Mouse (Mus musculus): ENCODE measurements around the gene Dok3. TPM values are rescaled to one million over a fixed set of nuclear protein-coding genes. Genes with fewer than 3 reads are reported as not detected.

Dok3 gene
- polyA plus RNA-seq, 1 experiment from 2014 or later: 9.6 TPM

DNA sequence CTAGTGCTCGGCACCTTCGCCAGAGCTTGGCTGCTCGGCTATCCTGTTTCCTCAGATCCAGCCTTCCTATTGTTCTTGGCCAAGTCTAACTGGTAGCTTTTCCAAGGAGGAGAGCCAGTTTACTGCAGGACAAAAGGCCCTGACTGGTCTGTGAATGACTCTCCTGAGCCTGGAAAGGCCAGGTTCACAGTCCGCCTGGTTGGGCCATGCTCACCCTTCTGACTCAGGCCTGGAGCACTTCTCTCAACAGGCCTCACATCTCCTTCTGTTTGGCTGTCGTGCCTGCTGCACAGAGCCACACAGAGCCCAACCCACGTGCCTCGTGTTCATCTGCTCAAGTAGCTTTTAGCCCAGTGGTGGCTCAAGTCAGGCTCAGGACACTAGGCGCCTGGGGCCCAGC is 6.4 kb downstream of the Dok3 start:
- Histone ChIP-seq H3K4me3 (replicated peaks) (no peak overlapping the region), H3K27me3 (no peaks in the 10 kb centered on the region), H3K4me1 (replicated peaks) (peaks cover 26% of the 10 kb centered on the region), H3K4me2 (no peak overlapping the region), H3K36me3 (replicated peaks) (0 out of 2 replicates have a peak, but pooled peaks cover 4% of the 10 kb centered on the region), H3K9me3 (replicated peaks) (no peaks in the 10 kb centered on the region), H3K9ac (no peak overlapping the region), H3K27ac (replicated peaks) (no peak overlapping the region)
- 59% methylated on average over 8 of the region's 8 CpGs for WGBS (ENCODE audit: insufficient replicate concordance)
- no peak for ATAC-seq (ENCODE audit: insufficient read depth)

DNA sequence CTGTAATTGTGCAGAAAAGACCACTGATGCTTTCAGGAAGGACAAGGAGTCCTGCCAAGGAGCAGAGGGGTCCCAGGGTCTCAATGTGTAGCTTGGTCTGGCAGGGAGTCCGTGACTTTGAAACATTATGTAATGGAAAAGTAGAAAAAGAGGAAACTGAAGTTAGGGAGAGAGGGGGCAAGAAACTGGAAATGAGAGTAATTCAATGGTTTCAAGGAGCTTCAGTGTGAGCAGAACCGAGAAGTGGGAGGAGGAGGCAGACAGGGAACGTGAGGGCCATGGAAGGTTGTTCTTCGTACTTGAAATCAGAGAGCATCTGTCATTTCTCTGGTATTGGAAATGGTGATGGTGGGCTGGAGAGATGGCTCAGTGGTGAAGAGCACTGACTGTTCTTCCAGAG is 9.5 kb downstream of the Dok3 start:
- peaks cover 14% of the 10 kb centered on the region; the same call in 1 of the 2 replicates for H3K4me1 ChIP-seq (replicated peaks)
- no peak overlapping the region for H3K4me3 ChIP-seq (replicated peaks)
- H3K9ac ChIP-seq: no peak overlapping the region
- H3K27me3 ChIP-seq: peaks cover 10% of the 10 kb centered on the region
- 40% methylated on average over 4 of the region's 4 CpGs for WGBS (ENCODE audit: insufficient replicate concordance)
- ATAC-seq (ENCODE audit: insufficient read depth): no peak
- no peak overlapping the region for H3K27ac ChIP-seq (replicated peaks)
- no peak overlapping the region for H3K4me2 ChIP-seq
- H3K36me3 ChIP-seq (replicated peaks): 0 out of 2 replicates have a peak, but pooled peaks cover 4% of the 10 kb centered on the region
- H3K9me3 ChIP-seq (replicated peaks): no peaks in the 10 kb centered on the region

DNA sequence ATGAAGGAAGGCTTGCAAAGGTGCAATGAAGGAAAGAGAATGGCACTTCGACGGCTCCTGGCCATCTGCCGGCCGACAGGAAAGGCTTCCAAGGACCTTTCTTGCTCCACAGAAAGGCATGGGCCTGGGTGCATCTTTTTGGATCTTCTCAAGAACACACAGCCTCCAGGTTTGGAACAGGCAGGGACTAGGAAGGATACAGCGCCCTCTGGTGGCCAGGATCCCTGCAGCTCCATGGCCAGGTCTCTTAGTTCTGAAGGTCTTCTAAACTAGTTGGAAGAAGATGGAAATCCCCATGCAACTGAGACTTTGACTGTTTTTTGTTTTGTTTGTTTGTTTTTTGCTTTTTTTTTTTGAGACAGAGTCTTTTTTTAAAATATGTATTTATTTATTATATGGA is 12.1 kb downstream of the Dok3 start:
- H3K27me3 ChIP-seq: peaks cover 20% of the 10 kb centered on the region
- 4% methylated on average over 5 of the region's 5 CpGs for WGBS (ENCODE audit: insufficient replicate concordance)
- ATAC-seq (ENCODE audit: insufficient read depth): no peak
- H3K4me1 ChIP-seq (replicated peaks): peaks cover 21% of the 10 kb centered on the region
- H3K9ac ChIP-seq: no peak overlapping the region
- H3K36me3 ChIP-seq (replicated peaks): no peaks in the 10 kb centered on the region
- H3K27ac ChIP-seq (replicated peaks): no peak overlapping the region
- H3K9me3 ChIP-seq (replicated peaks): no peaks in the 10 kb centered on the region
- no peak overlapping the region for H3K4me2 ChIP-seq
- H3K4me3 ChIP-seq (replicated peaks): no peak overlapping the region

DNA sequence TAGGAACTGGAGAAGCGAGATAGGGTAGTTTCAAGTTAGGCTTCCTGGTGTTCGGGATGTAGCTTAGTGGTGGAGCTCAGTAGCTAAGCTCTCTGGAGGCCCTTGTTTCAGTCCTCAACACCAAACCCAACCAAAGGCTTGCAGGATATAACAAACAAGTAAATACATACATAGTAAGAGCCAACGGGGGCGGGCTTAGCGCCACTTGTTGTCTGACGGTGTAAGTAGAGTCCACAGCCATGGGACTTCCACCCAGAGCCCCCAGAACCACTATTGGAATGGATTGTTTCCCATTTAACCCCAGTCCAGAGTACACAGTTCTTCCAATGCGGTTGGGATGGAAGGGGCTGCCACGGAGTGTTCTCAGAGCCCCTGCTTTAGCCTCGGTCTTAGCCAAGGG is 15.3 kb downstream of the Dok3 start:
- Histone ChIP-seq H3K4me2 (peak overlapping the region; percentile 98), H3K9ac (0 out of 2 replicates have a peak overlapping the region, but pooled peaks have one; percentile 72), H3K9me3 (replicated peaks) (no peaks in the 10 kb centered on the region), H3K36me3 (replicated peaks) (0 out of 2 replicates have a peak, but pooled peaks cover 7% of the 10 kb centered on the region), H3K4me1 (replicated peaks) (peaks cover 43% of the 10 kb centered on the region), H3K4me3 (replicated peaks) (peak overlapping the region; percentile 76), H3K27me3 (peaks cover 20% of the 10 kb centered on the region), H3K27ac (replicated peaks) (no peak overlapping the region)
- WGBS (ENCODE audit: insufficient replicate concordance): 27% methylated on average over 9 of the region's 9 CpGs
- ATAC-seq (ENCODE audit: insufficient read depth): no peak

DNA sequence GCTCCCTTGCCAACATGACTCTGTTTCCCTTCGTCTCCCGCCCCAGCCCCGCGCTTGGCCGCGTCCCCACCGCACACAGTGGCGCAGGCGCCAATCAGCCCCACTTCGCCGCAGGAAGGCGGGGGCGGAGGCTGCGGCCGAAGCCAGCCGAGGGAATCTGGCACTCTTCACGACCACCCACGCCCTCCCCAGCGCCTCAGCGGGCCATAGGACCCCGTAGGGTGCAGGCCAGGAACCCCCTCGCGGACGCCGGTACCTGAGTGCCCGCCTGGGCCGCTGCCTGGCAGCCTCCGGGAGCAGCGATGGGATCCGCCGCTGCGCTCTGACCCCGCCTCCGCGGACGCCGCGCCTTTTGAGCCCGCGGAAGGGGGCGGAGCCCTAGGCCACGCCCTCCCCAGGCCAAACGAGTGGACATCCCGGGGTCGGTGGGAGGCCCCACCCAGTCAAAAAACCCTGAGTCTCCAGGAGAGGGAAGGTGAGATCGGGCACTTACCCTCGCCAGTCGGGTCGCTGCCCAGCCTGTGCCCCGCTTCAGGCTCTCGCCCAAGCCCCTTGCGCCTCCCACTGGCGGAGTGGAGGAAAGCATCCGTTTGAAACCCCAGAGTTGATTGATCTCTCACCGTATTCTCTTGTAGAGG is 15.9 kb downstream of the Dok3 start, which contains the start of gene Pdlim7:
TSS of gene Pdlim7 (minus strand) at position 566 of the 638 bp plus-strand sequence.
- Histone ChIP-seq H3K9ac (peak within 1 kb of the TSS; percentile 72), H3K4me2 (peak within 1 kb of the TSS; percentile 98), H3K27me3 (peaks cover 20% of the 10 kb centered on the region), H3K4me1 (replicated peaks) (peaks cover 43% of the 10 kb centered on the region), H3K27ac (replicated peaks) (peak within 1 kb of the TSS; percentile 60), H3K36me3 (replicated peaks) (peaks cover 11% of the 10 kb centered on the region; the same call in 1 of the 2 replicates), H3K9me3 (replicated peaks) (no peaks in the 10 kb centered on the region), H3K4me3 (replicated peaks) (peak within 1 kb of the TSS; percentile 76)
- under 1% methylated on average over 54 of the region's 55 CpGs for WGBS (ENCODE audit: insufficient replicate concordance)
- ATAC-seq (ENCODE audit: insufficient read depth): peak; percentile 58

DNA sequence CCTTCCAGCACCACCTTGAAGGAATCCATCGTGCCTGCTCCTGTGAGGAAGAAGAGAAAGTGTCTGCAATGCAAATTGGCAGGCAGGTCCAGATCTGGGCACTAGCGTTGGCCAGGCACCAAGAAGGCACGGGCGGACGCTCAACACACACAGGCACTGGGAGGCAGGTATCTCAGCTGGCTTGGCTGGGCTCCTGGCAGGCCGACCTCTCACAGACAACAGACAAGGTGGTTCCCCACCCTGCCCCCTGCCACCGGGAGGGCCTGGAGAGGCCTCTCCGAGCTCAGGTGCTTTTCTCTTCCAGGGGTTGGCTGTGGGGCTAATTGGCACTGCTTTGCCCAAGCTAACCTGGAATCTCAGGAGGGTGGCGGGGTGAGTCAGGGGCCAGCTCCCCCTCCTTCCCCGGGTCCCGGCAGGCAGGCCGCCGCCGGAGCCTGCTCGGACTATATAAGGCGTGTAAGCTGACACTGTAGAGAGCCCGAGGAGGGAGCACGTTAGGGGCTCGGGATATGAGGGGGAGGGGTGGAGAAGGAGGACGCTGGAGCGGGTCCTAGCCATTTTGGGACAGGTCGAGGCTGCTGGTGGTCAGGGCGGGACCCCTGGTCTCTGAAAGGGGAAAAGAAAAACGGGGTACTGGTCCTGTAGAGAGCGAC is 16.6 kb downstream of the Dok3 start:
- Histone ChIP-seq H3K27me3 (peaks cover 20% of the 10 kb centered on the region), H3K9ac (peak overlapping the region; percentile 72), H3K36me3 (replicated peaks) (peaks cover 18% of the 10 kb centered on the region; the same call in 1 of the 2 replicates), H3K4me2 (peak overlapping the region; percentile 98), H3K9me3 (replicated peaks) (no peaks in the 10 kb centered on the region), H3K4me1 (replicated peaks) (peaks cover 45% of the 10 kb centered on the region), H3K27ac (replicated peaks) (peak overlapping the region; percentile 60), H3K4me3 (replicated peaks) (peak overlapping the region; percentile 76)
- peak; percentile 28 for ATAC-seq (ENCODE audit: insufficient read depth)
- 6% methylated on average over 25 of the region's 25 CpGs for WGBS (ENCODE audit: insufficient replicate concordance)

DNA sequence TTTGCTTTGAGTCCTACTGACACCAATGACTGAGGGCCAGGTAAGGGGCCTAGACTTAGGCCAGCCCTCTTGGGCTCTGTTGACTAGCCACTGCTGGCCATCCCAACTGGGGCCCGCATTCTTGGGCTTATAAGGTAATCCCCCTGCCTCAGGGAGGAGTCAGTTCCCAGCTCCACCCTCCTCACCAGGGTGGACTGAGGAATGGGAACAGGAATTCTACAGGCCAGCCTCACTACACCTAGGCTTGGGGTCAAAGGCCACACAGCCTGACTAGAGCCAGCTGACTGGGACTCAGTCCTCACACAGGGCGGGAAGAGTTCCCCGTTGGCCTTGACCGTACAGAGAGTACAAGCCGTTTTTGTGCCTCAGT is 17.6 kb downstream of the Dok3 start:
- peaks cover 27% of the 10 kb centered on the region for H3K36me3 ChIP-seq (replicated peaks)
- WGBS (ENCODE audit: insufficient replicate concordance): 23% methylated on average over 5 of the region's 5 CpGs
- H3K4me3 ChIP-seq (replicated peaks): peak overlapping the region; percentile 76
- peak; percentile 16 for ATAC-seq (ENCODE audit: insufficient read depth)
- peaks cover 45% of the 10 kb centered on the region for H3K4me1 ChIP-seq (replicated peaks)
- no peaks in the 10 kb centered on the region for H3K9me3 ChIP-seq (replicated peaks)
- H3K9ac ChIP-seq: 0 out of 2 replicates have a peak overlapping the region, but pooled peaks have one; percentile 28
- H3K4me2 ChIP-seq: peak overlapping the region; percentile 98
- H3K27me3 ChIP-seq: peaks cover 20% of the 10 kb centered on the region
- peak overlapping the region; percentile 60 for H3K27ac ChIP-seq (replicated peaks)

DNA sequence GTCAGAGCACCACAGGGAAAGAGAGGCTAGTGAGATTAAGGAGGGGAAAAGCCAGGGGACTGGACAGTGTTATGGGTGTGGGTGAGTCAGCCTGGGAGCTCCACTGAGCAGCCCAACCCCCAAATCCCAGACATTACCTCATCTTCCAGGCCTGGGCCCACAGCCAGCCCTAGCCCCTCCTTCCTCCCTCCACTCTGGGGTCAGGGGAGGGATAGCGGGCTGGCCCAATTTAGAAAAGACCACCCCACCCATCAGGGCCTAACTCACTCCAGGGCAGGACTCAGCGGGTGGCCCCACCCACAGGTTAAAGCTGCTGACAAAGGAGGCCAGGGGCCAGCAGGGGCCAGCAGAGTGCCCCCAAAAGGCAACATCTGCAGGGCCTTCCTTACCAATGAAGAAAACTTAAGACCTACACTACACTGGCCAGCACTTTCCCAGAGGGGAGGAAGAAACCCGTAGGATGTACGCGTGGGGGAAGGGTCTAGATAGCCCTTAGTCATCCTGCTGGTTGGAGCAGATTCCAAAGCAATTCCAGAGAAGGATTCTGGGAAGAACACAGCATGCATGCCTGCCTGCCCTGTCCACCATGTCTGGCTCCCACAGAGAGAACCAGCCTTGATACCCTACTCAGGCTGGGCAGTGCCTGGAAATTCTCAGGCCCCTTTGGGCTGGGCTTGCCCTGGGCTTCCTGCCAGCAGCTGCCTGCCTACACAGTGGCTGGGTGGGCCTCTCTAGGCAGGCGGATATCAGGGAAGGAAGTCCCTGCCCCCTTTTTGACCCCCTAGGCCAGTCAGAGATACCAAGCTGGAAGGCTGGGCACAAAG is 18.2 kb downstream of the Dok3 start:
- Histone ChIP-seq H3K36me3 (replicated peaks) (peaks cover 33% of the 10 kb centered on the region), H3K9me3 (replicated peaks) (no peaks in the 10 kb centered on the region), H3K9ac (peak overlapping the region; percentile 16; the same call in 1 of the 2 replicates), H3K4me1 (replicated peaks) (peaks cover 45% of the 10 kb centered on the region), H3K27ac (replicated peaks) (peak overlapping the region; percentile 60), H3K27me3 (peaks cover 20% of the 10 kb centered on the region), H3K4me3 (replicated peaks) (peak overlapping the region; percentile 76; the same call in 1 of the 2 replicates), H3K4me2 (peak overlapping the region; percentile 98)
- 13% methylated on average over 6 of the region's 6 CpGs for WGBS (ENCODE audit: insufficient replicate concordance)
- ATAC-seq (ENCODE audit: insufficient read depth): peak; percentile 55

DNA sequence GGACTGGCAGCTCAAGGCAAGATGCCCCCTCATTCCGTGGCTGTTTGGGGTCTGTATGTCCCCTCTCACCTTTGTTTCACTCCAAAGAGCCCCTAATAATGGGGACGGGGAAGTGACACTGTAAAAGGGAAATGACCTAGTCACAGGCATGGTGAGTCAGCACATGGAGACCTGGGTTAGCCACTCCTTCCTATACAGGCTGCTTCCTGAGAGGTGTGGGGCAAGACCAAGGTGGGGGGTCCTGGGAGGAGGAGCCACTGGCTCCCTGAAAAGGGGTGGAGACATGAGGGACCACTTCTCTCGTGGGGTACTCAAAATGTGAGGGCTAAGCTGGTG is 18.8 kb downstream of the Dok3 start:
- H3K9me3 ChIP-seq (replicated peaks): no peaks in the 10 kb centered on the region
- peaks cover 17% of the 10 kb centered on the region for H3K27me3 ChIP-seq
- no peak overlapping the region for H3K4me3 ChIP-seq (replicated peaks)
- H3K27ac ChIP-seq (replicated peaks): peak overlapping the region; percentile 60; the same call in 1 of the 2 replicates
- H3K9ac ChIP-seq: no peak overlapping the region
- peak overlapping the region; percentile 98 for H3K4me2 ChIP-seq
- H3K4me1 ChIP-seq (replicated peaks): peaks cover 45% of the 10 kb centered on the region
- no peak for ATAC-seq (ENCODE audit: insufficient read depth)
- 20% methylated on average over 3 of the region's 3 CpGs for WGBS (ENCODE audit: insufficient replicate concordance)
- H3K36me3 ChIP-seq (replicated peaks): peaks cover 37% of the 10 kb centered on the region

DNA sequence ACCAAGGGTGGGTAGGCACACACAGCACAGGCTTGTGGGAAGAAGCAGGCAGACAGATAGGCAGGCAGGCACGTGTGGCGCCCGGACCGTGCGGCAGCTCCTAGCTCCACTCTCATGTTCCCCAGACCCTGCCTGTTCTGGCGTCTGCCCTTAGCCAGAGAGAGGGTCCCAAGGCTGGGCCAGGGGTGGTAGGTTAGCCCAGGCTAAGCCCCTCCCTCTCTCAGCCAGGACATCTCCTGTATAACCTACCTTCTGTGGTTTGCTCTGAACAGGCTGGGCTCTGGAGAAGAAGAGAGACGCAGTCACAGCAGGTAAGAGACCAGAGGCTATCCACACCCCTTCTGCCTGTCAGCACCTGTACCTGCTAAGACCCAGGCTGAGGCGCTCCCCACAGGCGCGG is 20.6 kb downstream of the Dok3 start:
- 85% methylated on average over 10 of the region's 10 CpGs for WGBS (ENCODE audit: insufficient replicate concordance)
- no peak overlapping the region for H3K27ac ChIP-seq (replicated peaks)
- ATAC-seq (ENCODE audit: insufficient read depth): no peak
- H3K9me3 ChIP-seq (replicated peaks): no peaks in the 10 kb centered on the region
- no peak overlapping the region for H3K4me2 ChIP-seq
- peaks cover 55% of the 10 kb centered on the region for H3K36me3 ChIP-seq (replicated peaks)
- H3K27me3 ChIP-seq: no peaks in the 10 kb centered on the region; the same call in 1 of the 2 replicates
- H3K4me1 ChIP-seq (replicated peaks): peaks cover 40% of the 10 kb centered on the region
- no peak overlapping the region for H3K4me3 ChIP-seq (replicated peaks)
- no peak overlapping the region for H3K9ac ChIP-seq

DNA sequence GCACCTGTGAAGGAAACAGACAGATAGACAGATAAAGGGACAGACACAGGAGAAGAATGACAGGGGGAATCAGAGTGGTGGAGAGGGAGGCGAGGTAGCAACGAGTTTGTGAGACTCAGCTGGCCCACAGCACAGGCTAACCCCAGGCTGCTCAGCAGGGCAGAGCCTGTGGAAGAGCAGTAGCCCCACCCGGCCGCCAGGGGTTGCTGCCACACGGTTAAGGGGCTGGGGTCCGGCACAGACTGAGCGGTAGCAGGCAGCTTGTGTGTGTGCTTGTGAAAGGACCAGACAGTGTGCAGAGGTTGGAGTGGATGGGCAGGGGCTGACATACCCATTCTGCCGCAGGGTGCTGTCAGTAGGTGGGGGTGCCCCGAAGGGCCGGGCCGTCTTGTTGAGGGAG is 21.2 kb downstream of the Dok3 start:
- H3K4me1 ChIP-seq (replicated peaks): peaks cover 34% of the 10 kb centered on the region
- 59% methylated on average over 11 of the region's 11 CpGs for WGBS (ENCODE audit: insufficient replicate concordance)
- no peak overlapping the region for H3K4me2 ChIP-seq
- H3K4me3 ChIP-seq (replicated peaks): no peak overlapping the region
- H3K27me3 ChIP-seq: no peaks in the 10 kb centered on the region; the same call in 1 of the 2 replicates
- no peaks in the 10 kb centered on the region for H3K9me3 ChIP-seq (replicated peaks)
- no peak overlapping the region for H3K9ac ChIP-seq
- ATAC-seq (ENCODE audit: insufficient read depth): no peak
- peaks cover 60% of the 10 kb centered on the region for H3K36me3 ChIP-seq (replicated peaks)
- H3K27ac ChIP-seq (replicated peaks): no peak overlapping the region

All from liver, embryonic 15.5 days (tissue).